Mouse (Mus musculus): ENCODE data around the gene Clcf1. TPM values are rescaled to one million over a fixed set of nuclear protein-coding genes. Genes with fewer than 3 reads are reported as not detected.

Clcf1 gene
- total RNA-seq, 2 experiments from 2014 or later, result 0.15 TPM; not detected in 1

Other genes with a start within 250 kb of the Clcf1 start
- gene Aldh3b2, start 241.9 kb upstream of the Clcf1 start, total RNA-seq (2015; ENCODE audit: low replicate concordance), result 1.3 and 6.5 TPM in 2 replicates
- 1.1 and 2.4 TPM in 2 replicates for gene Aldh3b2, start 241.9 kb upstream of the Clcf1 start, total RNA-seq (2017; ENCODE audit: low replicate concordance)
- not detected in 2 replicates for gene Acy3, start 227.7 kb upstream of the Clcf1 start, total RNA-seq (2015; ENCODE audit: low replicate concordance)
- gene Acy3, start 227.7 kb upstream of the Clcf1 start, total RNA-seq (2017; ENCODE audit: low replicate concordance), result not detected in 2 replicates
- gene Tbx10, start 221.5 kb upstream of the Clcf1 start, total RNA-seq (2015; ENCODE audit: low replicate concordance), result not detected in 2 replicates
- not detected in 2 replicates for gene Tbx10, start 221.5 kb upstream of the Clcf1 start, total RNA-seq (2017; ENCODE audit: low replicate concordance)
- gene Nudt8, start 213.7 kb upstream of the Clcf1 start, total RNA-seq (2015; ENCODE audit: low replicate concordance), result not detected in 2 replicates
- gene Nudt8, start 213.7 kb upstream of the Clcf1 start, total RNA-seq (2017; ENCODE audit: low replicate concordance), result 1.4 TPM in 1 of 2 replicates, not detected in the other
- not detected in 2 replicates for gene Gm49405, start 213.6 kb upstream of the Clcf1 start, total RNA-seq (2015; ENCODE audit: low replicate concordance)
- 0.90 TPM in 1 of 2 replicates, not detected in the other for gene Gm49405, start 213.6 kb upstream of the Clcf1 start, total RNA-seq (2017; ENCODE audit: low replicate concordance)
- gene Doc2g, start 210.9 kb upstream of the Clcf1 start, total RNA-seq (2015; ENCODE audit: low replicate concordance), result 0.42 TPM in 1 of 2 replicates, not detected in the other
- 3.0 TPM in 1 of 2 replicates, not detected in the other for gene Doc2g, start 210.9 kb upstream of the Clcf1 start, total RNA-seq (2017; ENCODE audit: low replicate concordance)
- gene Ndufv1, start 201.4 kb upstream of the Clcf1 start, total RNA-seq (2015; ENCODE audit: low replicate concordance), result 77.1 and 96.6 TPM in 2 replicates
- 161 and 207 TPM in 2 replicates for gene Ndufv1, start 201.4 kb upstream of the Clcf1 start, total RNA-seq (2017; ENCODE audit: low replicate concordance)
- gene Gstp1, start 176.3 kb upstream of the Clcf1 start, total RNA-seq (2015; ENCODE audit: low replicate concordance), result 115 and 185 TPM in 2 replicates
- 22.8 and 23.9 TPM in 2 replicates for gene Gstp1, start 176.3 kb upstream of the Clcf1 start, total RNA-seq (2017; ENCODE audit: low replicate concordance)
- gene Gstp2, start 168.2 kb upstream of the Clcf1 start, total RNA-seq (2015; ENCODE audit: low replicate concordance), result 3.2 TPM in 1 of 2 replicates, not detected in the other
- 3.2 TPM in 1 of 2 replicates, not detected in the other for gene Gstp2, start 168.2 kb upstream of the Clcf1 start, total RNA-seq (2017; ENCODE audit: low replicate concordance)
- gene Gstp3, start 154.7 kb upstream of the Clcf1 start, total RNA-seq (2015; ENCODE audit: low replicate concordance), result 8.8 and 15.9 TPM in 2 replicates
- 16.8 and 19.8 TPM in 2 replicates for gene Gstp3, start 154.7 kb upstream of the Clcf1 start, total RNA-seq (2017; ENCODE audit: low replicate concordance)
- not detected in 2 replicates for gene Cabp2, start 132.7 kb upstream of the Clcf1 start, total RNA-seq (2015; ENCODE audit: low replicate concordance)
- gene Cabp2, start 132.7 kb upstream of the Clcf1 start, total RNA-seq (2017; ENCODE audit: low replicate concordance), result not detected in 2 replicates
- 118 and 124 TPM in 2 replicates for gene Cdk2ap2, start 117.1 kb upstream of the Clcf1 start, total RNA-seq (2015; ENCODE audit: low replicate concordance)
- 17.9 and 36.3 TPM in 2 replicates for gene Cdk2ap2, start 117.1 kb upstream of the Clcf1 start, total RNA-seq (2017; ENCODE audit: low replicate concordance)
- gene Pitpnm1, start 114.2 kb upstream of the Clcf1 start, total RNA-seq (2015; ENCODE audit: low replicate concordance), result 56.6 and 67.1 TPM in 2 replicates
- gene Pitpnm1, start 114.2 kb upstream of the Clcf1 start, total RNA-seq (2017; ENCODE audit: low replicate concordance), result 33.9 and 60.9 TPM in 2 replicates
- gene Aip, start 88.4 kb upstream of the Clcf1 start, total RNA-seq (2015; ENCODE audit: low replicate concordance), result 33.5 and 72.1 TPM in 2 replicates
- 41.2 and 41.8 TPM in 2 replicates for gene Aip, start 88.4 kb upstream of the Clcf1 start, total RNA-seq (2017; ENCODE audit: low replicate concordance)
- gene Gpr152, start 74.5 kb upstream of the Clcf1 start, total RNA-seq (2015; ENCODE audit: low replicate concordance), result 1.1 TPM in 1 of 2 replicates, not detected in the other
- gene Gpr152, start 74.5 kb upstream of the Clcf1 start, total RNA-seq (2017; ENCODE audit: low replicate concordance), result not detected in 2 replicates
- not detected in 2 replicates for gene Cabp4, start 70.2 kb upstream of the Clcf1 start, total RNA-seq (2015; ENCODE audit: low replicate concordance)
- gene Cabp4, start 70.2 kb upstream of the Clcf1 start, total RNA-seq (2017; ENCODE audit: low replicate concordance), result not detected in 2 replicates
- gene Coro1b, start 65.6 kb upstream of the Clcf1 start, total RNA-seq (2015; ENCODE audit: low replicate concordance), result 68.3 and 83.3 TPM in 2 replicates
- 8.5 and 48.9 TPM in 2 replicates for gene Coro1b, start 65.6 kb upstream of the Clcf1 start, total RNA-seq (2017; ENCODE audit: low replicate concordance)
- gene Ptprcap, start 60.6 kb upstream of the Clcf1 start, total RNA-seq (2015; ENCODE audit: low replicate concordance), result 66.3 and 73.4 TPM in 2 replicates
- 14.4 and 38.8 TPM in 2 replicates for gene Ptprcap, start 60.6 kb upstream of the Clcf1 start, total RNA-seq (2017; ENCODE audit: low replicate concordance)
- gene Rps6kb2, start 50.9 kb upstream of the Clcf1 start, total RNA-seq (2015; ENCODE audit: low replicate concordance), result 39.8 and 52.3 TPM in 2 replicates
- 21.4 and 34.8 TPM in 2 replicates for gene Rps6kb2, start 50.9 kb upstream of the Clcf1 start, total RNA-seq (2017; ENCODE audit: low replicate concordance)
- gene Carns1, start 38.8 kb upstream of the Clcf1 start, total RNA-seq (2015; ENCODE audit: low replicate concordance), result 0.72 and 2.5 TPM in 2 replicates
- gene Carns1, start 38.8 kb upstream of the Clcf1 start, total RNA-seq (2017; ENCODE audit: low replicate concordance), result 0.13 and 1.5 TPM in 2 replicates
- gene Tbc1d10c, start 23.0 kb upstream of the Clcf1 start, total RNA-seq (2015; ENCODE audit: low replicate concordance), result 8.0 and 31.0 TPM in 2 replicates
- gene Tbc1d10c, start 23.0 kb upstream of the Clcf1 start, total RNA-seq (2017; ENCODE audit: low replicate concordance), result 6.2 and 14.2 TPM in 2 replicates
- gene Ppp1ca, start 22.2 kb upstream of the Clcf1 start, total RNA-seq (2015; ENCODE audit: low replicate concordance), result 181 and 188 TPM in 2 replicates
- 185 and 268 TPM in 2 replicates for gene Ppp1ca, start 22.2 kb upstream of the Clcf1 start, total RNA-seq (2017; ENCODE audit: low replicate concordance)
- 44.0 and 54.1 TPM in 2 replicates for gene Rad9a, start 12.6 kb upstream of the Clcf1 start, total RNA-seq (2015; ENCODE audit: low replicate concordance)
- 27.5 and 41.6 TPM in 2 replicates for gene Rad9a, start 12.6 kb upstream of the Clcf1 start, total RNA-seq (2017; ENCODE audit: low replicate concordance)
- not detected in 2 replicates for gene AC109138.7, start 119 bp downstream of the Clcf1 start, total RNA-seq (2015; ENCODE audit: low replicate concordance)
- gene AC109138.7, start 119 bp downstream of the Clcf1 start, total RNA-seq (2017; ENCODE audit: low replicate concordance), result not detected in 2 replicates
- 21.8 and 24.5 TPM in 2 replicates for gene Pold4, start 17.7 kb downstream of the Clcf1 start, total RNA-seq (2015; ENCODE audit: low replicate concordance)
- 5.0 and 16.1 TPM in 2 replicates for gene Pold4, start 17.7 kb downstream of the Clcf1 start, total RNA-seq (2017; ENCODE audit: low replicate concordance)
- gene Ssh3, start 54.9 kb downstream of the Clcf1 start, total RNA-seq (2015; ENCODE audit: low replicate concordance), result 2.2 and 16.8 TPM in 2 replicates
- gene Ssh3, start 54.9 kb downstream of the Clcf1 start, total RNA-seq (2017; ENCODE audit: low replicate concordance), result 0.90 and 5.2 TPM in 2 replicates
- 0.72 and 1.3 TPM in 2 replicates for gene Ankrd13d, start 68.9 kb downstream of the Clcf1 start, total RNA-seq (2015; ENCODE audit: low replicate concordance)
- gene Ankrd13d, start 68.9 kb downstream of the Clcf1 start, total RNA-seq (2017; ENCODE audit: low replicate concordance), result 0.39 TPM in 1 of 2 replicates, not detected in the other
- gene Grk2, start 92.0 kb downstream of the Clcf1 start, total RNA-seq (2015; ENCODE audit: low replicate concordance), result 71.3 and 72.8 TPM in 2 replicates
- 40.5 and 47.1 TPM in 2 replicates for gene Grk2, start 92.0 kb downstream of the Clcf1 start, total RNA-seq (2017; ENCODE audit: low replicate concordance)
- 40.7 and 74.2 TPM in 2 replicates for gene Kdm2a, start 184.0 kb downstream of the Clcf1 start, total RNA-seq (2015; ENCODE audit: low replicate concordance)
- gene Kdm2a, start 184.0 kb downstream of the Clcf1 start, total RNA-seq (2017; ENCODE audit: low replicate concordance), result 79.4 and 114 TPM in 2 replicates
- not detected in 2 replicates for gene Rhod, start 225.2 kb downstream of the Clcf1 start, total RNA-seq (2015; ENCODE audit: low replicate concordance)
- not detected in 2 replicates for gene Rhod, start 225.2 kb downstream of the Clcf1 start, total RNA-seq (2017; ENCODE audit: low replicate concordance)

Data from erythroid progenitor cell, adult 5-6 weeks (primary cell).